Mouse (Mus musculus) liver, embryonic 16.5 days (tissue): ENCODE data around the gene Zfp952. TPM values are rescaled to one million over a fixed set of nuclear protein-coding genes. Genes with fewer than 3 reads are reported as not detected.

Experiments
- ATAC-seq: fragments of 200-750 bp; cut with Nextera tagmentation; 2 replicates; pipeline ENCODE4 v1.8.0; 2017; ENCODE audit warnings: low read depth, mild to moderate bottlenecking, moderate number of reproducible peaks, moderate library complexity
- H3K27ac ChIP-seq: fragments of 300-500 bp; sonication (generic); 2 replicates; pipeline ENCODE4 v1.5.1; 2014; ENCODE audit warnings: mild to moderate bottlenecking, low read length
- H3K27me3 ChIP-seq: fragments of 300-500 bp; sonication (generic); 2 replicates; pipeline ENCODE4 v1.6.1; 2014; ENCODE audit warnings: low read depth, low read length, mixed read lengths; ENCODE audit not compliant: control insufficient read depth, insufficient read depth
- H3K36me3 ChIP-seq: fragments of 300-500 bp; sonication (generic); 2 replicates; pipeline ENCODE4 v1.6.1; 2014; ENCODE audit warnings: mild to moderate bottlenecking; ENCODE audit not compliant: control insufficient read depth, insufficient read depth
- H3K4me1 ChIP-seq: fragments of 300-500 bp; sonication (generic); 2 replicates; pipeline ENCODE4 v1.6.1; 2014; ENCODE audit warnings: low read depth, low read length, mixed read lengths; ENCODE audit not compliant: control insufficient read depth
- H3K4me2 ChIP-seq: fragments of 300-500 bp; sonication (generic); 2 replicates; pipeline ENCODE4 v1.6.1; 2014; ENCODE audit warnings: low read depth, low read length, mixed read lengths
- H3K4me3 ChIP-seq: fragments of 300-500 bp; sonication (generic); 2 replicates; pipeline ENCODE4 v1.5.1; 2014; ENCODE audit warnings: low read depth, mild to moderate bottlenecking, low read length
- H3K9ac ChIP-seq: fragments of 300-500 bp; sonication (generic); 2 replicates; pipeline ENCODE4 v1.6.1; 2014; ENCODE audit warnings: low read depth, low read length
- H3K9me3 ChIP-seq: fragments of 300-500 bp; sonication (generic); replicated peaks from 2 replicates; pipeline ENCODE4 v1.6.1; 2016; ENCODE audit warnings: low read length; ENCODE audit not compliant: control insufficient read depth
- WGBS: fragments of 180-500 bp; shearing (Covaris S2); extraction: QIAGEN DNeasy Blood & Tissue Kit; methylation state at CpG from one replicate; pipeline ENCODE4 v1.1.7; 2014; ENCODE audit not compliant: insufficient replicate concordance; 5-methylcytosine and 5-hydroxymethylcytosine counted together
- polyA plus RNA-seq: library from polyadenylated mRNA; unstranded; fragments of >200 nt; fragmentation: Nextera tagmentation; extraction: Ambion mirVana; gene quantifications from 2 replicates; pipeline ENCODE4 v1.2.1, GENCODE M21; 2015

Gene Zfp952
- polyA plus RNA-seq, result 2.6 and 3.0 TPM in 2 replicates

- Histone ChIP-seq H3K27me3 (no peaks in the 10 kb centered on the region), H3K9ac (peak within 1 kb of the TSS; percentile 66), H3K4me3 (peak within 1 kb of the TSS; percentile 76), H3K4me2 (peak within 1 kb of the TSS; percentile 71), H3K27ac (peak within 1 kb of the TSS; percentile 65), H3K9me3 (no peaks in the 10 kb centered on the region), H3K36me3 (no peaks in the 10 kb centered on the region; the same call in 1 of the 2 replicates), H3K4me1 (peaks cover 8% of the 10 kb centered on the region)
- peak; percentile 94 for ATAC-seq
- 1% methylated on average over 21 of the region's 21 CpGs for WGBS
Observed at GRCm38 (mm10) chr17:32992699-32993474, at the start of gene Zfp952. Gene Zfp952 (plus strand): TSS chr17:32993129.

GRCm38 (mm10) chr17:32943661-32944060, 49.3 kb upstream of the Zfp952 start:
- H3K4me2 ChIP-seq, result no peak overlapping the region
- H3K27me3 ChIP-seq, result no peaks in the 10 kb centered on the region
- ATAC-seq, result no peak
- H3K4me1 ChIP-seq, result peaks cover 12% of the 10 kb centered on the region
- WGBS, result 70% methylated on average over 3 of the region's 3 CpGs
- H3K36me3 ChIP-seq, result no peaks in the 10 kb centered on the region
- H3K27ac ChIP-seq, result no peak overlapping the region
- no peaks in the 10 kb centered on the region for H3K9me3 ChIP-seq
- no peak overlapping the region for H3K4me3 ChIP-seq
- no peak overlapping the region for H3K9ac ChIP-seq

GRCm38 (mm10) chr17:32944402-32945035, 48.4 kb upstream of the Zfp952 start:
- Histone ChIP-seq H3K4me3 (no peak overlapping the region), H3K4me2 (no peak overlapping the region), H3K27ac (no peak overlapping the region), H3K36me3 (no peaks in the 10 kb centered on the region), H3K4me1 (peaks cover 12% of the 10 kb centered on the region), H3K9ac (no peak overlapping the region), H3K9me3 (no peaks in the 10 kb centered on the region), H3K27me3 (no peaks in the 10 kb centered on the region)
- ATAC-seq, result no peak
- 45% methylated on average over 3 of the region's 3 CpGs for WGBS

GRCm38 (mm10) chr17:32946716-32947115, 46.2 kb upstream of the Zfp952 start:
- Histone ChIP-seq H3K4me3 (peak overlapping the region; percentile 62), H3K4me1 (peaks cover 12% of the 10 kb centered on the region), H3K36me3 (no peaks in the 10 kb centered on the region), H3K27me3 (no peaks in the 10 kb centered on the region), H3K9ac (peak overlapping the region; percentile 51), H3K9me3 (no peaks in the 10 kb centered on the region), H3K27ac (peak overlapping the region; percentile 52; the same call in 1 of the 2 replicates), H3K4me2 (peak overlapping the region; percentile 60)
- ATAC-seq, result no peak; the same call in 1 of the 2 replicates
- 30% methylated on average over 9 of the region's 9 CpGs for WGBS

- peak within 1 kb of the TSS; percentile 52 for H3K27ac ChIP-seq
- 8% methylated on average over 12 of the region's 12 CpGs for WGBS
- peak; percentile 97 for ATAC-seq
Observed at GRCm38 (mm10) chr17:32947215-32947914, 45.6 kb upstream of the Zfp952 start, which contains the start of gene Cyp4f13. Gene Cyp4f13 (minus strand): TSS chr17:32947402.

GRCm38 (mm10) chr17:32950136-32950535, 42.8 kb upstream of the Zfp952 start:
- no peaks in the 10 kb centered on the region for H3K36me3 ChIP-seq
- no peak for ATAC-seq
- no peaks in the 10 kb centered on the region for H3K27me3 ChIP-seq
- H3K9ac ChIP-seq, result no peak overlapping the region
- no peaks in the 10 kb centered on the region for H3K9me3 ChIP-seq
- H3K4me2 ChIP-seq, result no peak overlapping the region
- H3K27ac ChIP-seq, result no peak overlapping the region
- peaks cover 12% of the 10 kb centered on the region for H3K4me1 ChIP-seq
- H3K4me3 ChIP-seq, result no peak overlapping the region
- WGBS, result 69% methylated on average over 3 of the region's 3 CpGs

More at GRCm38 (mm10) chr17:32947215-32947914, 45.6 kb upstream of the Zfp952 start, which contains the start of gene Cyp4f13:
- Histone ChIP-seq H3K9me3 (no peaks in the 10 kb centered on the region), H3K4me1 (peaks cover 12% of the 10 kb centered on the region), H3K4me3 (peak within 1 kb of the TSS; percentile 62), H3K36me3 (no peaks in the 10 kb centered on the region), H3K4me2 (peak within 1 kb of the TSS; percentile 60), H3K9ac (peak within 1 kb of the TSS; percentile 51), H3K27me3 (no peaks in the 10 kb centered on the region)

GRCm38 (mm10) chr17:32951006-32951405, 41.9 kb upstream of the Zfp952 start:
- peaks cover 12% of the 10 kb centered on the region for H3K4me1 ChIP-seq
- H3K9ac ChIP-seq, result no peak overlapping the region
- no peaks in the 10 kb centered on the region for H3K36me3 ChIP-seq
- H3K4me2 ChIP-seq, result no peak overlapping the region
- WGBS, result 50% methylated on average over 11 of the region's 11 CpGs
- no peak for ATAC-seq
- H3K27ac ChIP-seq, result no peak overlapping the region
- H3K27me3 ChIP-seq, result no peaks in the 10 kb centered on the region
- no peaks in the 10 kb centered on the region for H3K9me3 ChIP-seq
- no peak overlapping the region for H3K4me3 ChIP-seq

- Histone ChIP-seq H3K4me3 (no peak overlapping the region), H3K4me1 (peaks cover 9% of the 10 kb centered on the region), H3K9ac (no peak overlapping the region), H3K36me3 (no peaks in the 10 kb centered on the region), H3K27me3 (no peaks in the 10 kb centered on the region), H3K9me3 (no peaks in the 10 kb centered on the region), H3K4me2 (no peak overlapping the region), H3K27ac (no peak overlapping the region)
- ATAC-seq, result no peak
- WGBS, result 30% methylated on average over 16 of the region's 16 CpGs
Observed at GRCm38 (mm10) chr17:32951441-32951840, 41.5 kb upstream of the Zfp952 start.
